ENCODE assay signal across 8 mouse cellular contexts in genomic region chr8:123518172-123518571, GRCm38 (mm10). TPM values are rescaled to one million over a fixed set of nuclear protein-coding genes. Genes with fewer than 3 reads are reported as not detected.
DNase-seq lines count a peak whose midpoint lies in the region; ATAC-seq and TF ChIP-seq lines count a peak whose summit lies in the region.

No protein-coding gene starts in this region.

- no peak for TF ChIP-seq POLR2A in bone marrow macrophage, adult 2 months (IDR thresholded peaks at IDR 0.05; ENCODE audit: borderline replicate concordance, low read depth, low read length)

- H3K27ac ChIP-seq in heart, embryonic 16.5 days (ENCODE audit: low read length) = no peak overlapping the region
- no peak overlapping the region for H3K27ac ChIP-seq in bone marrow macrophage, adult 2 months (ENCODE audit: insufficient read depth, low read depth, low read length)
- peak overlapping the region; percentile 27; the same call in 1 of the 2 replicates for H3K27ac ChIP-seq in hindbrain, embryonic 15.5 days (replicated peaks)
- peak overlapping the region; percentile 55; the same call in 1 of the 2 replicates for H3K27ac ChIP-seq in midbrain, embryonic 13.5 days

- ATAC-seq in heart, embryonic 16.5 days (replicated peaks; ENCODE audit: extremely low read depth, insufficient read depth, low FRiP score) = no peak
- ATAC-seq in hindbrain, embryonic 15.5 days (ENCODE audit: low FRiP score, low read depth) = no peak
- no peak for ATAC-seq in midbrain, embryonic 13.5 days

- peaks cover 4% of the 10 kb centered on the region; the same call in 1 of the 2 replicates for H3K36me3 ChIP-seq in heart, embryonic 16.5 days (ENCODE audit: control insufficient read depth, insufficient read depth)
- peaks cover 17% of the 10 kb centered on the region for H3K36me3 ChIP-seq in hindbrain, embryonic 15.5 days
- peaks cover 26% of the 10 kb centered on the region for H3K36me3 ChIP-seq in midbrain, embryonic 13.5 days

- no peaks in the 10 kb centered on the region for H3K9me3 ChIP-seq in heart, embryonic 16.5 days (replicated peaks; ENCODE audit: control insufficient read depth, low read length)
- H3K9me3 ChIP-seq in hindbrain, embryonic 15.5 days = no peaks in the 10 kb centered on the region
- H3K9me3 ChIP-seq in midbrain, embryonic 13.5 days = no peaks in the 10 kb centered on the region

- H3K27me3 ChIP-seq in heart, embryonic 16.5 days (ENCODE audit: control insufficient read depth, insufficient read depth, low read length) = peaks cover 32% of the 10 kb centered on the region
- no peaks in the 10 kb centered on the region for H3K27me3 ChIP-seq in hindbrain, embryonic 15.5 days
- peaks cover 10% of the 10 kb centered on the region for H3K27me3 ChIP-seq in midbrain, embryonic 13.5 days

- DNase-seq in heart, adult 11 months = no peak
- no peak for DNase-seq in urinary bladder, postnatal 14 days (ENCODE audit: low spot score)
- DNase-seq in left cerebral cortex, postnatal 14 days (ENCODE audit: low spot score in 2 of 2) = no peak
- no peak for DNase-seq in thymus, postnatal 0 days (ENCODE audit: low spot score)

- intact Hi-C loops in left cerebral cortex, postnatal 14 days (cut with DNase I) = no loop called here

- WGBS in heart, embryonic 16.5 days = 37% methylated on average over 10 of the region's 10 CpGs
- 36% methylated on average over 10 of the region's 10 CpGs for WGBS in hindbrain, embryonic 15.5 days
- 44% methylated on average over 10 of the region's 10 CpGs for WGBS in midbrain, embryonic 13.5 days

- TF ChIP-seq CTCF in bone marrow macrophage, adult 2 months (IDR thresholded peaks at IDR 0.05; ENCODE audit: low read depth, low read length) = no peak

- H3K4me1 ChIP-seq in heart, embryonic 16.5 days (ENCODE audit: control insufficient read depth, insufficient read depth, low read length) = peaks cover 20% of the 10 kb centered on the region
- H3K4me1 ChIP-seq in bone marrow macrophage, adult 2 months (ENCODE audit: control insufficient read depth, insufficient read depth, low read length) = peaks cover 5% of the 10 kb centered on the region
- peaks cover 41% of the 10 kb centered on the region for H3K4me1 ChIP-seq in hindbrain, embryonic 15.5 days (replicated peaks)
- H3K4me1 ChIP-seq in midbrain, embryonic 13.5 days (replicated peaks) = peaks cover 44% of the 10 kb centered on the region

- H3K9ac ChIP-seq in heart, embryonic 16.5 days (ENCODE audit: low read length) = no peak overlapping the region
- 0 out of 2 replicates have a peak overlapping the region, but pooled peaks have one; percentile 23 for H3K9ac ChIP-seq in hindbrain, embryonic 15.5 days
- peak overlapping the region; percentile 95 for H3K9ac ChIP-seq in midbrain, embryonic 13.5 days (replicated peaks)

- H3K4me2 ChIP-seq in heart, embryonic 16.5 days (ENCODE audit: low read depth, low read length) = peak overlapping the region; percentile 94
- H3K4me2 ChIP-seq in hindbrain, embryonic 15.5 days = peak overlapping the region; percentile 77
- peak overlapping the region; percentile 94 for H3K4me2 ChIP-seq in midbrain, embryonic 13.5 days (replicated peaks)

- peak overlapping the region; percentile 89 for H3K4me3 ChIP-seq in heart, embryonic 16.5 days (ENCODE audit: low read length)
- peak overlapping the region; percentile 41; the same call in 1 of the 2 replicates for H3K4me3 ChIP-seq in bone marrow macrophage, adult 2 months (ENCODE audit: insufficient read depth, low read length)
- H3K4me3 ChIP-seq in hindbrain, embryonic 15.5 days = peak overlapping the region; percentile 62
- peak overlapping the region; percentile 80 for H3K4me3 ChIP-seq in midbrain, embryonic 13.5 days (replicated peaks)

RNA-seq across cellular contexts. Expression of gene Gas8, which starts 0.5 kb away (rescaled TPM):
- 14.5 and 14.8 TPM in 2 replicates for polyA plus RNA-seq in heart, embryonic 16.5 days (2015; fragmentation: Nextera tagmentation; extraction: Ambion mirVana)
- 16.3 and 17.4 TPM in 2 replicates for polyA plus RNA-seq in bone marrow macrophage, adult 2 months (2012; ENCODE audit: insufficient read depth, insufficient read length, missing spikeins)
- polyA plus RNA-seq in hindbrain, embryonic 15.5 days (2015; fragmentation: Nextera tagmentation; extraction: Ambion mirVana) = 39.0 and 43.3 TPM in 2 replicates
- 40.8 and 44.3 TPM in 2 replicates for polyA plus RNA-seq in midbrain, embryonic 13.5 days (2015; fragmentation: Nextera tagmentation; extraction: Ambion mirVana)
- 10 to 100 TPM; 25.7 to 30.7 TPM for total RNA-seq in left cerebral cortex, postnatal 14 days (2021)
- polyA plus RNA-seq in thymus, postnatal 0 days (2015; fragmentation: Nextera tagmentation; extraction: Ambion mirVana) = 13.4 and 13.8 TPM in 2 replicates

RNA-seq across cellular contexts. Expression of gene Dbndd1, which starts 2.9 kb away (rescaled TPM):
- 0.68 and 0.94 TPM in 2 replicates for polyA plus RNA-seq in heart, embryonic 16.5 days (2015; fragmentation: Nextera tagmentation; extraction: Ambion mirVana)
- polyA plus RNA-seq in bone marrow macrophage, adult 2 months (2012; ENCODE audit: insufficient read depth, insufficient read length, missing spikeins) = not detected in 2 replicates
- polyA plus RNA-seq in hindbrain, embryonic 15.5 days (2015; fragmentation: Nextera tagmentation; extraction: Ambion mirVana) = 80.1 and 90.3 TPM in 2 replicates
- polyA plus RNA-seq in midbrain, embryonic 13.5 days (2015; fragmentation: Nextera tagmentation; extraction: Ambion mirVana) = 88.8 and 93.3 TPM in 2 replicates
- total RNA-seq in left cerebral cortex, postnatal 14 days (2021) = 10 to 100 TPM; 12.4 to 12.8 TPM
- polyA plus RNA-seq in thymus, postnatal 0 days (2015; fragmentation: Nextera tagmentation; extraction: Ambion mirVana) = 1.4 and 1.8 TPM in 2 replicates

RNA-seq across cellular contexts. Expression of gene Afg3l1, which starts 40.5 kb away (rescaled TPM):
- polyA plus RNA-seq in heart, embryonic 16.5 days (2015; fragmentation: Nextera tagmentation; extraction: Ambion mirVana) = 44.3 and 44.6 TPM in 2 replicates
- polyA plus RNA-seq in bone marrow macrophage, adult 2 months (2012; ENCODE audit: insufficient read depth, insufficient read length, missing spikeins) = 22.7 and 26.7 TPM in 2 replicates
- 49.9 and 52.9 TPM in 2 replicates for polyA plus RNA-seq in hindbrain, embryonic 15.5 days (2015; fragmentation: Nextera tagmentation; extraction: Ambion mirVana)
- 59.3 and 62.1 TPM in 2 replicates for polyA plus RNA-seq in midbrain, embryonic 13.5 days (2015; fragmentation: Nextera tagmentation; extraction: Ambion mirVana)
- total RNA-seq in left cerebral cortex, postnatal 14 days (2021) = 10 to 100 TPM; 31.6 to 36.5 TPM
- polyA plus RNA-seq in thymus, postnatal 0 days (2015; fragmentation: Nextera tagmentation; extraction: Ambion mirVana) = 37.1 and 47.2 TPM in 2 replicates

Comparison
In these comparisons a context has a peak if more than half of its experiments do, and no peak if none do; other contexts are left out.
1. H3K27ac ChIP-seq: peak in hindbrain, embryonic 15.5 days (single experiment) and midbrain, embryonic 13.5 days (single experiment); none in heart, embryonic 16.5 days (single experiment) and bone marrow macrophage, adult 2 months (single experiment).
2. RNA of gene Dbndd1, which starts 2.9 kb away (polyA plus RNA-seq): 88.8 to 93.3 TPM in midbrain, embryonic 13.5 days and 80.1 to 90.3 TPM in hindbrain, embryonic 15.5 days; 1.4 to 1.8 TPM in thymus, postnatal 0 days, 0.68 to 0.94 TPM in heart, embryonic 16.5 days and not detected in bone marrow macrophage, adult 2 months; every median in the first group is over 10 times any median in the second.
3. Peak in every context shown above with its lines, with median percentiles within 50 percentile points of each other: H3K4me2 ChIP-seq and H3K4me3 ChIP-seq.